Mouse (Mus musculus) mouse embryonic stem cell (cell line): ENCODE results near the gene Ldhb.

Experiments
- in situ Hi-C, 2 experiments: fragments of 300-500 bp; cut with MboI; formaldehyde crosslinking; loops; 1 replicate in 1 of 2; 3 replicates in 1 of 2; pipeline ENCODE4 v1.14.3; 2019 to 2020; ENCODE audit warnings: low sequenced_read_pairs in 2 of 2, low pct_unique_long_range_greater_than_20kb in 1 of 2, mixed read lengths in 1 of 2; ENCODE audit not compliant: unreplicated experiment in 1 of 2

The Ldhb gene

GRCm38 (mm10) chr6:142507785-142508162 is at the start of gene Ldhb:
Ldhb (minus strand) TSS chr6:142507957.
- in situ Hi-C loops, result loop anchor here in 1 of 2 experiments (25.0 kb wide), 2 partner anchors 480 to 630 kb away; no protein-coding TSS in a partner anchor

- in situ Hi-C loops, result no loop called here
Observed at GRCm38 (mm10) chr6:142555988-142556387, 48.2 kb upstream of the Ldhb start.

- in situ Hi-C loops, result no loop called here
Observed at GRCm38 (mm10) chr6:142551482-142551881, 43.7 kb upstream of the Ldhb start.

GRCm38 (mm10) chr6:142550871-142551270 is 43.1 kb upstream of the Ldhb start:
- in situ Hi-C loops, result no loop called here

GRCm38 (mm10) chr6:142548377-142548776 is 40.6 kb upstream of the Ldhb start:
- in situ Hi-C loops, result no loop called here

- in situ Hi-C loops, result no loop called here
Observed at GRCm38 (mm10) chr6:142545132-142545531, 37.4 kb upstream of the Ldhb start.

- in situ Hi-C loops, result no loop called here
Observed at GRCm38 (mm10) chr6:142543648-142544047, 35.9 kb upstream of the Ldhb start.

GRCm38 (mm10) chr6:142542800-142543175 is 35.0 kb upstream of the Ldhb start:
- in situ Hi-C loops, result no loop called here

- in situ Hi-C loops, result no loop called here
Observed at GRCm38 (mm10) chr6:142542082-142542799, 34.5 kb upstream of the Ldhb start.

GRCm38 (mm10) chr6:142540561-142541160 is 32.9 kb upstream of the Ldhb start:
- in situ Hi-C loops, result no loop called here

GRCm38 (mm10) chr6:142540131-142540530 is 32.4 kb upstream of the Ldhb start:
- in situ Hi-C loops, result no loop called here

GRCm38 (mm10) chr6:142538503-142538902 is 30.7 kb upstream of the Ldhb start:
- in situ Hi-C loops, result no loop called here

- in situ Hi-C loops, result no loop called here
Observed at GRCm38 (mm10) chr6:142533412-142533811, 25.7 kb upstream of the Ldhb start.

GRCm38 (mm10) chr6:142532686-142533085 is 24.9 kb upstream of the Ldhb start:
- in situ Hi-C loops, result no loop called here

GRCm38 (mm10) chr6:142532141-142532540 is 24.4 kb upstream of the Ldhb start:
- in situ Hi-C loops, result no loop called here

- in situ Hi-C loops, result no loop called here
Observed at GRCm38 (mm10) chr6:142530378-142530777, 22.6 kb upstream of the Ldhb start.

GRCm38 (mm10) chr6:142529680-142530079 is 21.9 kb upstream of the Ldhb start:
- in situ Hi-C loops, result loop anchor here (10.0 kb wide), 1 partner anchor 205 kb away; no protein-coding TSS in a partner anchor

- in situ Hi-C loops, result loop anchor here (10.0 kb wide), 1 partner anchor 207 kb away; no protein-coding TSS in a partner anchor
Observed at GRCm38 (mm10) chr6:142527931-142528562, 20.3 kb upstream of the Ldhb start.

GRCm38 (mm10) chr6:142524635-142525308 is 17.0 kb upstream of the Ldhb start:
- in situ Hi-C loops, result loop anchor here (10.0 to 25.0 kb wide), 3 partner anchors 210 to 613 kb away; no protein-coding TSS in a partner anchor
